In the genomic region with DNA sequence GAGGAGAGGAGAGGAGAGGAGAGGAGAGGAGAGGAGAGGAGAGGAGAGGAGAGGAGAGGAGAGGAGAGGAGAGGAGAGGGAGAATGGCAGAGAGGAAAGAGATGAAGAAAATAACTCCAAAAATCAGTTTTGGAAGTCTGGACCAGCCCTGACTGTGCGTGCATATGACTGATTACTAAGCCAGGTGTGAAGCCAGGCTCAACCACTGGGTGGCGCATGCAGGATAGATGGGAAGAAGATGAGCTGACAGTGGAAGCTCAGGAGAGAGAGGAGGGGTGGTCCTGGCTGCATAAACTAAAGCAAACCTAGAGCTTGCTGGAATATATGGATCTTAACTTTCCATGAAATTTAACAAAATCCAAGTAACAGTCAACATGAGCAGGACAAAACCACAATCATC, we compare ENCODE assay signal across 9 mouse cellular contexts. TPM values are rescaled to one million over a fixed set of nuclear protein-coding genes. Genes with fewer than 3 reads are reported as not detected.
DNase-seq lines count a peak whose midpoint lies in the region; ATAC-seq and TF ChIP-seq lines count a peak whose summit lies in the region.
"Had no signal": no experiment of that assay in that cellular context is flagged by ENCODE, and none has a peak within 500 bp of the region (broad histone marks: within the 10 kb centered on the region; RNA-seq: fewer than 3 reads in every experiment).

No protein-coding gene starts in this region.

- H3K9me3 ChIP-seq in liver, embryonic 12.5 days (replicated peaks) = no peaks in the 10 kb centered on the region
- no peaks in the 10 kb centered on the region for H3K9me3 ChIP-seq in limb, embryonic 10.5 days (replicated peaks)
- H3K9me3 ChIP-seq: liver, embryonic 15.5 days had no signal

- no peaks in the 10 kb centered on the region for H3K36me3 ChIP-seq in liver, adult 2 months (ENCODE audit: control insufficient read depth, insufficient read depth, low read length)
- H3K36me3 ChIP-seq in liver, embryonic 12.5 days = peaks cover 33% of the 10 kb centered on the region
- H3K36me3 ChIP-seq in limb, embryonic 10.5 days = peaks cover 30% of the 10 kb centered on the region

- TF ChIP-seq POLR2A in liver, adult 2 months (IDR thresholded peaks at IDR 0.05; ENCODE audit: extremely low read depth, insufficient read depth, low read length) = no peak

- no peak overlapping the region for H3K4me3 ChIP-seq in liver, adult 2 months (ENCODE audit: insufficient read depth, low read depth, low read length)
- H3K4me3 ChIP-seq in liver, embryonic 12.5 days = no peak overlapping the region
- no peak overlapping the region for H3K4me3 ChIP-seq in limb, embryonic 10.5 days
- H3K4me3 ChIP-seq: liver, embryonic 15.5 days had no signal

- no peaks in the 10 kb centered on the region for H3K4me1 ChIP-seq in liver, adult 2 months (ENCODE audit: control insufficient read depth, insufficient read depth, low read length)
- no peaks in the 10 kb centered on the region for H3K4me1 ChIP-seq in liver, embryonic 12.5 days
- no peaks in the 10 kb centered on the region for H3K4me1 ChIP-seq in limb, embryonic 10.5 days
- H3K4me1 ChIP-seq: liver, embryonic 15.5 days had no signal

- H3K4me2 ChIP-seq in liver, embryonic 12.5 days = no peak overlapping the region
- H3K4me2 ChIP-seq: liver, embryonic 15.5 days had no signal

- no peak for DNase-seq in liver, adult 2 months (ENCODE audit: extremely low read depth, low read depth, low spot score)
- peak; percentile 38 for DNase-seq in T-cell, adult 2 months (ENCODE audit: low spot score)
- peak; percentile 60 to 74 for DNase-seq in heart, postnatal 10 days
- DNase-seq in limb, embryonic 10.5 days (ENCODE audit: low spot score) = peak; percentile 51
- DNase-seq in retina, embryonic 14.5 days (ENCODE audit: low spot score) = peak; percentile 72
- DNase-seq in urinary bladder, postnatal 36 days (ENCODE audit: low spot score in 2 of 2) = peak; percentile 28 to 47

- no peaks in the 10 kb centered on the region for H3K79me2 ChIP-seq in liver, adult 2 months (ENCODE audit: control insufficient read depth, insufficient read depth, low read length)

- H3K9ac ChIP-seq in liver, adult 2 months (ENCODE audit: low read depth, low read length) = no peak overlapping the region
- H3K9ac ChIP-seq in liver, embryonic 12.5 days = no peak overlapping the region
- H3K9ac ChIP-seq: liver, embryonic 15.5 days had no signal

- intact Hi-C loops in heart, postnatal 10 days (cut with DNase I) = loop anchor here (1.0 kb wide), 1 partner anchor 41 kb away; no protein-coding TSS in a partner anchor

- no peak overlapping the region for H3K27ac ChIP-seq in liver, adult 2 months (replicated peaks; ENCODE audit: insufficient read depth, low read depth, low read length)
- H3K27ac ChIP-seq in liver, embryonic 12.5 days = no peak overlapping the region
- H3K27ac ChIP-seq in limb, embryonic 10.5 days = no peak overlapping the region
- H3K27ac ChIP-seq: liver, embryonic 15.5 days had no signal

- ATAC-seq in liver, embryonic 12.5 days = no peak
- peak; percentile 69 for ATAC-seq in common myeloid progenitor, adult 5-6 weeks (replicated peaks; ENCODE audit: low read depth, poor library complexity, severe bottlenecking)

- peak; percentile 79 for TF ChIP-seq CTCF in liver, adult 2 months (IDR thresholded peaks at IDR 0.05; ENCODE audit: low read depth, low read length)

- 14% methylated on average over 2 of the region's 2 CpGs for WGBS in liver, adult 2 months
- 16% methylated on average over 2 of the region's 2 CpGs for WGBS in liver, embryonic 12.5 days (ENCODE audit: insufficient replicate concordance)
- 24% methylated on average over 2 of the region's 2 CpGs for WGBS in limb, embryonic 10.5 days

- H3K27me3 ChIP-seq in liver, adult 2 months (ENCODE audit: control insufficient read depth, insufficient read depth, low read length) = no peaks in the 10 kb centered on the region
- 0 out of 2 replicates have a peak, but pooled peaks cover 8% of the 10 kb centered on the region for H3K27me3 ChIP-seq in liver, embryonic 12.5 days (replicated peaks)
- peaks cover 74% of the 10 kb centered on the region for H3K27me3 ChIP-seq in limb, embryonic 10.5 days (ENCODE audit: low read depth, poor library complexity, severe bottlenecking)
- H3K27me3 ChIP-seq: liver, embryonic 15.5 days had no signal

RNA-seq across cellular contexts. Expression of a gene that starts 6.9 kb away (rescaled TPM):
- 12.9 and 15.5 TPM in 2 replicates for total RNA-seq in liver, adult 2 months (2014; rRNA removed)
- 11.2 and 12.8 TPM in 2 replicates for polyA plus RNA-seq in liver, adult 2 months (2012; rRNA removed)
- polyA plus RNA-seq in liver, embryonic 12.5 days (2016; fragmentation: Nextera tagmentation; extraction: Ambion mirVana) = 48.4 and 51.3 TPM in 2 replicates
- 46.3 and 111 TPM in 2 replicates for total RNA-seq in common myeloid progenitor, adult 5-6 weeks (2017)
- 10 to 100 TPM; 14.5 to 16.3 TPM for total RNA-seq in heart, postnatal 10 days (2021)
- polyA plus RNA-seq in limb, embryonic 10.5 days (2016; fragmentation: Nextera tagmentation; extraction: Ambion mirVana) = 98.4 and 102 TPM in 2 replicates

RNA-seq across cellular contexts. Expression of a gene that starts 16.8 kb away (rescaled TPM):
- total RNA-seq in liver, adult 2 months (2014; rRNA removed) = not detected in 2 replicates
- not detected in 2 replicates for polyA plus RNA-seq in liver, adult 2 months (2012; rRNA removed)
- polyA plus RNA-seq in liver, embryonic 12.5 days (2016; fragmentation: Nextera tagmentation; extraction: Ambion mirVana) = not detected in 2 replicates
- not detected in 2 replicates for total RNA-seq in common myeloid progenitor, adult 5-6 weeks (2017)
- not detected for total RNA-seq in heart, postnatal 10 days (2021)
- polyA plus RNA-seq in limb, embryonic 10.5 days (2016; fragmentation: Nextera tagmentation; extraction: Ambion mirVana) = not detected in 2 replicates
- polyA plus RNA-seq: liver, embryonic 15.5 days had no signal

RNA-seq across cellular contexts. Expression of a gene that starts 31.5 kb away (rescaled TPM):
- 27.1 and 47.0 TPM in 2 replicates for total RNA-seq in liver, adult 2 months (2014; rRNA removed)
- 71.9 and 78.9 TPM in 2 replicates for polyA plus RNA-seq in liver, adult 2 months (2012; rRNA removed)
- polyA plus RNA-seq in liver, embryonic 12.5 days (2016; fragmentation: Nextera tagmentation; extraction: Ambion mirVana) = 13.0 and 14.8 TPM in 2 replicates
- 0.59 TPM in 1 of 2 replicates, not detected in the other for total RNA-seq in common myeloid progenitor, adult 5-6 weeks (2017)
- total RNA-seq in heart, postnatal 10 days (2021) = 100 to 1,000 TPM; 276 to 309 TPM
- 7.9 and 11.5 TPM in 2 replicates for polyA plus RNA-seq in limb, embryonic 10.5 days (2016; fragmentation: Nextera tagmentation; extraction: Ambion mirVana)

RNA-seq across cellular contexts. Expression of a gene that starts 41.1 kb away (rescaled TPM):
- total RNA-seq in liver, adult 2 months (2014; rRNA removed) = not detected in 2 replicates
- not detected in 2 replicates for polyA plus RNA-seq in liver, adult 2 months (2012; rRNA removed)
- polyA plus RNA-seq in liver, embryonic 12.5 days (2016; fragmentation: Nextera tagmentation; extraction: Ambion mirVana) = not detected in 2 replicates
- total RNA-seq in common myeloid progenitor, adult 5-6 weeks (2017) = not detected in 2 replicates
- not detected for total RNA-seq in heart, postnatal 10 days (2021)
- polyA plus RNA-seq in limb, embryonic 10.5 days (2016; fragmentation: Nextera tagmentation; extraction: Ambion mirVana) = 0.08 and 0.24 TPM in 2 replicates
- polyA plus RNA-seq: liver, embryonic 15.5 days had no signal

RNA-seq across cellular contexts. Expression of a gene that starts 50.9 kb away (rescaled TPM):
- 0.07 TPM in 1 of 2 replicates, not detected in the other for total RNA-seq in liver, adult 2 months (2014; rRNA removed)
- polyA plus RNA-seq in liver, adult 2 months (2012; rRNA removed) = not detected in 2 replicates
- polyA plus RNA-seq in liver, embryonic 12.5 days (2016; fragmentation: Nextera tagmentation; extraction: Ambion mirVana) = not detected in 2 replicates
- total RNA-seq in common myeloid progenitor, adult 5-6 weeks (2017) = not detected in 2 replicates
- total RNA-seq in heart, postnatal 10 days (2021) = under 1 TPM in 1 of 2 experiments, not detected in 1; 0.15 TPM
- polyA plus RNA-seq in limb, embryonic 10.5 days (2016; fragmentation: Nextera tagmentation; extraction: Ambion mirVana) = 0.05 and 0.06 TPM in 2 replicates

Comparison
In these comparisons a context has a peak if more than half of its experiments do, and no peak if none do; other contexts are left out.
1. RNA of a gene that starts 31.5 kb away (total RNA-seq): 276 to 309 TPM in heart, postnatal 10 days and 27.1 to 47.0 TPM in liver, adult 2 months; 0.59 TPM in common myeloid progenitor, adult 5-6 weeks; every median in the first group is over 10 times any median in the second.